Mouse (Mus musculus): ENCODE results near the gene Gm5485.

- TF ChIP-seq CTCF (IDR thresholded peaks at IDR 0.05; ENCODE audit: low read depth) (no peak), EP300 (optimal IDR thresholded peaks at IDR 0.05) (no peak)
These were observed 25.2 kb downstream of the Gm5485 start for GRCm38 (mm10) chr16:48386982-48387381.
